Mouse (Mus musculus): ENCODE results near the gene Rps6ka2.
"Not testable (repeated sequence)": the region's sequence is repeated elsewhere in the genome, so short reads cannot be mapped to it uniquely, and the experiment has no call there.

The Rps6ka2 gene

GRCm38 (mm10) chr17:7169627-7170303 is at the start of gene Rps6ka2:
TSS of gene Rps6ka2 (plus strand) at chr17:7170115.
- in situ Hi-C loops (cut with MboI, MseI): loop anchor here (25.0 kb wide), 1 partner anchor 782 kb away; no protein-coding TSS in a partner anchor

GRCm38 (mm10) chr17:7120835-7121234 is 49.1 kb upstream of the Rps6ka2 start:
- in situ Hi-C loops (cut with MboI, MseI): loop anchor here (5.0 kb wide), 1 partner anchor 881 kb away; no protein-coding TSS in a partner anchor

GRCm38 (mm10) chr17:7122554-7122953 is 47.4 kb upstream of the Rps6ka2 start:
- in situ Hi-C loops (cut with MboI, MseI): loop anchor here (5.0 kb wide), 1 partner anchor 880 kb away; no protein-coding TSS in a partner anchor

GRCm38 (mm10) chr17:7126475-7126874 is 43.4 kb upstream of the Rps6ka2 start:
- in situ Hi-C loops (cut with MboI, MseI): not testable (repeated sequence)

- in situ Hi-C loops (cut with MboI, MseI): not testable (repeated sequence)
Observed at GRCm38 (mm10) chr17:7134002-7134401, 35.9 kb upstream of the Rps6ka2 start.

GRCm38 (mm10) chr17:7135277-7135676 is 34.6 kb upstream of the Rps6ka2 start:
- in situ Hi-C loops (cut with MboI, MseI): not testable (repeated sequence)

GRCm38 (mm10) chr17:7138186-7138925 is 31.6 kb upstream of the Rps6ka2 start:
- in situ Hi-C loops (cut with MboI, MseI): no loop called here

GRCm38 (mm10) chr17:7140399-7141174 is 29.3 kb upstream of the Rps6ka2 start:
- in situ Hi-C loops (cut with MboI, MseI): no loop called here

GRCm38 (mm10) chr17:7142367-7142766 is 27.5 kb upstream of the Rps6ka2 start:
- in situ Hi-C loops (cut with MboI, MseI): no loop called here

- in situ Hi-C loops (cut with MboI, MseI): no loop called here
Observed at GRCm38 (mm10) chr17:7143885-7144518, 25.9 kb upstream of the Rps6ka2 start.

- in situ Hi-C loops (cut with MboI, MseI): no loop called here
Observed at GRCm38 (mm10) chr17:7145373-7146058, 24.4 kb upstream of the Rps6ka2 start.

GRCm38 (mm10) chr17:7146479-7146878 is 23.4 kb upstream of the Rps6ka2 start:
- in situ Hi-C loops (cut with MboI, MseI): no loop called here

- in situ Hi-C loops (cut with MboI, MseI): no loop called here
Observed at GRCm38 (mm10) chr17:7147920-7148321, 22.0 kb upstream of the Rps6ka2 start.

- in situ Hi-C loops (cut with MboI, MseI): loop anchor here (25.0 kb wide), 1 partner anchor 762 kb away; no protein-coding TSS in a partner anchor
Observed at GRCm38 (mm10) chr17:7149328-7150195, 20.4 kb upstream of the Rps6ka2 start.

- in situ Hi-C loops (cut with MboI, MseI): loop anchor here (25.0 kb wide), 1 partner anchor 764 kb away; no protein-coding TSS in a partner anchor
Observed at GRCm38 (mm10) chr17:7151446-7152100, 18.3 kb upstream of the Rps6ka2 start.

GRCm38 (mm10) chr17:7152662-7153061 is 17.3 kb upstream of the Rps6ka2 start:
- in situ Hi-C loops (cut with MboI, MseI): loop anchor here (25.0 kb wide), 1 partner anchor 765 kb away; no protein-coding TSS in a partner anchor

- in situ Hi-C loops (cut with MboI, MseI): loop anchor here (25.0 kb wide), 1 partner anchor 777 kb away; no protein-coding TSS in a partner anchor
Observed at GRCm38 (mm10) chr17:7163955-7164354, 6.0 kb upstream of the Rps6ka2 start.

- in situ Hi-C loops (cut with MboI, MseI): loop anchor here (25.0 kb wide), 1 partner anchor 778 kb away; no protein-coding TSS in a partner anchor
Observed at GRCm38 (mm10) chr17:7165524-7165923, 4.4 kb upstream of the Rps6ka2 start.
